Mouse (Mus musculus) megakaryocyte-erythroid progenitor cell, adult 5 weeks (primary cell): ENCODE data around the gene Kdm2b. TPM values are rescaled to one million over a fixed set of nuclear protein-coding genes. Genes with fewer than 3 reads are reported as not detected.

Experiments
- polyA plus RNA-seq: library from polyadenylated mRNA; stranded (reverse); fragments of >175 nt; gene quantifications from 2 replicates; pipeline ENCODE4 v1.2.3, GENCODE M21; 2012

Kdm2b gene
- polyA plus RNA-seq = 87.1 and 96.1 TPM in 2 replicates

GRCm38 (mm10) chr5:122989551-122990330, at the start of gene Kdm2b:
Gene Kdm2b, minus strand, starts transcription at chr5:122989823.

GRCm38 (mm10) chr5:123014753-123015701, 25.4 kb upstream of the Kdm2b start, which contains the start of gene Orai1:
Gene Orai1, plus strand, starts transcription at chr5:123015074.

GRCm38 (mm10) chr5:122849521-122850318, 139.9 kb downstream of the Kdm2b start, which contains the start of gene Rnf34:
Gene Rnf34, plus strand, starts transcription at chr5:122850048.

GRCm38 (mm10) chr5:122820777-122821523, 168.7 kb downstream of the Kdm2b start, which contains the start of gene Anapc5:
Gene Anapc5, minus strand, starts transcription at chr5:122821339.

Other genes starting within 250 kb of the Kdm2b start
- 41.9 and 52.5 TPM in 2 replicates for gene Camkk2, start 210.4 kb downstream of the Kdm2b start, polyA plus RNA-seq
- gene Anapc5, start 168.5 kb downstream of the Kdm2b start, polyA plus RNA-seq = 247 and 256 TPM in 2 replicates
- gene Rnf34, start 139.8 kb downstream of the Kdm2b start, polyA plus RNA-seq = 4.2 and 4.9 TPM in 2 replicates
- 61.2 and 89.1 TPM in 2 replicates for gene Orai1, start 25.3 kb upstream of the Kdm2b start, polyA plus RNA-seq
- gene Morn3, start 57.2 kb upstream of the Kdm2b start, polyA plus RNA-seq = not detected in 2 replicates
- 4.2 and 7.6 TPM in 2 replicates for gene Tmem120b, start 78.6 kb upstream of the Kdm2b start, polyA plus RNA-seq
- 7.0 and 11.1 TPM in 2 replicates for gene Rhof, start 142.9 kb upstream of the Kdm2b start, polyA plus RNA-seq
- gene Setd1b, start 152.4 kb upstream of the Kdm2b start, polyA plus RNA-seq = 74.7 and 94.2 TPM in 2 replicates
- gene Psmd9, start 179.6 kb upstream of the Kdm2b start, polyA plus RNA-seq = 69.0 and 81.6 TPM in 2 replicates
- not detected in 2 replicates for gene Hpd, start 192.9 kb upstream of the Kdm2b start, polyA plus RNA-seq